Mouse (Mus musculus) midbrain, embryonic 13.5 days (tissue): Measurements from ENCODE around the gene Ica1. TPM values are rescaled to one million over a fixed set of nuclear protein-coding genes. Genes with fewer than 3 reads are reported as not detected.

Source experiments
- ATAC-seq: fragments of 200-750 bp; cut with Nextera tagmentation; 2 replicates; pipeline ENCODE4 v1.8.0; 2017; ENCODE audit warnings: mild to moderate bottlenecking, moderate TSS enrichment, moderate library complexity
- H3K27ac ChIP-seq: fragments of 300-500 bp; sonication (generic); 2 replicates; pipeline ENCODE4 v1.5.1; 2015; ENCODE audit warnings: inconsistent platforms, mild to moderate bottlenecking, moderate library complexity
- H3K27me3 ChIP-seq: fragments of 300-500 bp; sonication (generic); 2 replicates; pipeline ENCODE4 v1.6.1; 2015; ENCODE audit warnings: mild to moderate bottlenecking, inconsistent platforms
- H3K36me3 ChIP-seq: fragments of 300-500 bp; sonication (generic); 2 replicates; pipeline ENCODE4 v1.6.1; 2015; ENCODE audit warnings: mild to moderate bottlenecking, inconsistent platforms
- H3K4me1 ChIP-seq: fragments of 300-500 bp; sonication (generic); replicated peaks from 2 replicates; pipeline ENCODE4 v1.6.1; 2015; ENCODE audit warnings: inconsistent platforms
- H3K4me2 ChIP-seq: fragments of 300-500 bp; sonication (generic); replicated peaks from 2 replicates; pipeline ENCODE4 v1.6.1; 2015; ENCODE audit warnings: moderate library complexity, mild to moderate bottlenecking, inconsistent platforms
- H3K4me3 ChIP-seq: fragments of 300-500 bp; sonication (generic); replicated peaks from 2 replicates; pipeline ENCODE4 v1.5.1; 2015; ENCODE audit warnings: mild to moderate bottlenecking, inconsistent platforms
- H3K9ac ChIP-seq: fragments of 300-500 bp; sonication (generic); replicated peaks from 2 replicates; pipeline ENCODE4 v1.6.1; 2015; ENCODE audit warnings: mild to moderate bottlenecking, inconsistent platforms
- H3K9me3 ChIP-seq: fragments of 300-500 bp; sonication (generic); 2 replicates; pipeline ENCODE4 v1.6.1; 2016; ENCODE audit warnings: mild to moderate bottlenecking, inconsistent platforms
- WGBS: fragments of 180-500 bp; shearing (Covaris S2); methylation state at CpG from one replicate; pipeline ENCODE4 v1.1.7; 2015; 5-methylcytosine and 5-hydroxymethylcytosine counted together
- polyA plus RNA-seq: library from polyadenylated mRNA; unstranded; fragments of >200 nt; fragmentation: Nextera tagmentation; extraction: Ambion mirVana; gene quantifications from 2 replicates; pipeline ENCODE4 v1.2.1, GENCODE M21; 2015

Ica1 gene
- polyA plus RNA-seq, result 36.9 and 37.2 TPM in 2 replicates

- no peak for ATAC-seq
- Histone ChIP-seq H3K9ac (peak within 1 kb of the TSS; percentile 85), H3K4me3 (peak within 1 kb of the TSS; percentile 74), H3K27me3 (0 out of 2 replicates have a peak, but pooled peaks cover 6% of the 10 kb centered on the region), H3K27ac (peak within 1 kb of the TSS; percentile 68), H3K9me3 (no peaks in the 10 kb centered on the region), H3K4me1 (peaks cover 10% of the 10 kb centered on the region), H3K36me3 (no peaks in the 10 kb centered on the region), H3K4me2 (peak within 1 kb of the TSS; percentile 76)
- 3% methylated on average over 16 of the region's 16 CpGs for WGBS
These were observed at the start of gene Ica1 for GRCm38 (mm10) chr6:8778296-8778649. Gene Ica1 (minus strand): TSS chr6:8778488.

- H3K27ac ChIP-seq, result no peak overlapping the region
These were observed 41.6 kb upstream of the Ica1 start for GRCm38 (mm10) chr6:8819866-8820265.

GRCm38 (mm10) chr6:8814332-8815002, 36.2 kb upstream of the Ica1 start:
- Histone ChIP-seq H3K9ac (no peak overlapping the region), H3K4me2 (no peak overlapping the region), H3K27ac (no peak overlapping the region), H3K27me3 (no peaks in the 10 kb centered on the region), H3K4me1 (no peaks in the 10 kb centered on the region), H3K36me3 (no peaks in the 10 kb centered on the region), H3K9me3 (no peaks in the 10 kb centered on the region), H3K4me3 (no peak overlapping the region)
- 87% methylated on average over 6 of the region's 6 CpGs for WGBS
- ATAC-seq, result no peak

More at GRCm38 (mm10) chr6:8819866-8820265, 41.6 kb upstream of the Ica1 start:
- H3K9ac ChIP-seq, result no peak overlapping the region
- H3K9me3 ChIP-seq, result no peaks in the 10 kb centered on the region
- no peak overlapping the region for H3K4me2 ChIP-seq
- H3K4me1 ChIP-seq, result no peaks in the 10 kb centered on the region
- no peaks in the 10 kb centered on the region for H3K36me3 ChIP-seq
- H3K4me3 ChIP-seq, result no peak overlapping the region
- ATAC-seq, result no peak
- WGBS, result 85% methylated on average over 2 of the region's 2 CpGs
- no peaks in the 10 kb centered on the region for H3K27me3 ChIP-seq

GRCm38 (mm10) chr6:8802561-8803150, 24.4 kb upstream of the Ica1 start:
- 78% methylated on average over 3 of the region's 3 CpGs for WGBS
- no peaks in the 10 kb centered on the region for H3K4me1 ChIP-seq
- H3K9ac ChIP-seq, result no peak overlapping the region
- no peaks in the 10 kb centered on the region for H3K27me3 ChIP-seq
- H3K9me3 ChIP-seq, result no peaks in the 10 kb centered on the region
- no peak overlapping the region for H3K27ac ChIP-seq
- H3K36me3 ChIP-seq, result no peaks in the 10 kb centered on the region
- no peak for ATAC-seq
- no peak overlapping the region for H3K4me2 ChIP-seq
- no peak overlapping the region for H3K4me3 ChIP-seq

GRCm38 (mm10) chr6:8792385-8792784, 14.1 kb upstream of the Ica1 start:
- ATAC-seq, result no peak
- 96% methylated on average over 5 of the region's 5 CpGs for WGBS
- H3K27me3 ChIP-seq, result no peaks in the 10 kb centered on the region

GRCm38 (mm10) chr6:8791781-8792180, 13.5 kb upstream of the Ica1 start:
- Histone ChIP-seq H3K9me3 (no peaks in the 10 kb centered on the region), H3K4me3 (no peak overlapping the region), H3K9ac (no peak overlapping the region), H3K27me3 (no peaks in the 10 kb centered on the region), H3K4me1 (no peaks in the 10 kb centered on the region), H3K4me2 (no peak overlapping the region), H3K36me3 (no peaks in the 10 kb centered on the region), H3K27ac (no peak overlapping the region)
- ATAC-seq, result no peak
- 69% methylated on average over 3 of the region's 3 CpGs for WGBS

More at GRCm38 (mm10) chr6:8792385-8792784, 14.1 kb upstream of the Ica1 start:
- H3K27ac ChIP-seq, result no peak overlapping the region
- no peak overlapping the region for H3K4me3 ChIP-seq
- no peaks in the 10 kb centered on the region for H3K36me3 ChIP-seq
- H3K4me1 ChIP-seq, result no peaks in the 10 kb centered on the region
- no peak overlapping the region for H3K9ac ChIP-seq
- no peak overlapping the region for H3K4me2 ChIP-seq
- H3K9me3 ChIP-seq, result no peaks in the 10 kb centered on the region

GRCm38 (mm10) chr6:8780618-8781017, 2.3 kb upstream of the Ica1 start:
- no peaks in the 10 kb centered on the region for H3K36me3 ChIP-seq
- no peaks in the 10 kb centered on the region for H3K9me3 ChIP-seq
- H3K4me1 ChIP-seq, result peaks cover 10% of the 10 kb centered on the region
- no peak overlapping the region for H3K4me3 ChIP-seq
- no peak for ATAC-seq
- H3K27ac ChIP-seq, result no peak overlapping the region
- H3K4me2 ChIP-seq, result no peak overlapping the region
- H3K9ac ChIP-seq, result no peak overlapping the region
- H3K27me3 ChIP-seq, result 0 out of 2 replicates have a peak, but pooled peaks cover 6% of the 10 kb centered on the region

- peak; percentile 98 for ATAC-seq
- peak overlapping the region; percentile 76 for H3K4me2 ChIP-seq
- peaks cover 10% of the 10 kb centered on the region for H3K4me1 ChIP-seq
- peak overlapping the region; percentile 74 for H3K4me3 ChIP-seq
- no peaks in the 10 kb centered on the region for H3K36me3 ChIP-seq
- H3K9me3 ChIP-seq, result no peaks in the 10 kb centered on the region
- 0 out of 2 replicates have a peak, but pooled peaks cover 6% of the 10 kb centered on the region for H3K27me3 ChIP-seq
- WGBS, result under 1% methylated on average over 69 of the region's 69 CpGs
- H3K9ac ChIP-seq, result peak overlapping the region; percentile 85
- H3K27ac ChIP-seq, result peak overlapping the region; percentile 68
These were observed 635 bp downstream of the Ica1 start for GRCm38 (mm10) chr6:8777411-8778295.

GRCm38 (mm10) chr6:8771539-8771938, 6.7 kb downstream of the Ica1 start:
- no peaks in the 10 kb centered on the region for H3K9me3 ChIP-seq
- no peak overlapping the region for H3K27ac ChIP-seq
- H3K9ac ChIP-seq, result no peak overlapping the region
- ATAC-seq, result no peak
- H3K36me3 ChIP-seq, result no peaks in the 10 kb centered on the region
- no peak overlapping the region for H3K4me2 ChIP-seq
- H3K27me3 ChIP-seq, result no peaks in the 10 kb centered on the region
- no peaks in the 10 kb centered on the region for H3K4me1 ChIP-seq
- 90% methylated on average over 7 of the region's 7 CpGs for WGBS
- no peak overlapping the region for H3K4me3 ChIP-seq

- Histone ChIP-seq H3K9ac (no peak overlapping the region), H3K4me1 (no peaks in the 10 kb centered on the region), H3K4me2 (no peak overlapping the region), H3K9me3 (no peaks in the 10 kb centered on the region), H3K36me3 (no peaks in the 10 kb centered on the region), H3K27me3 (no peaks in the 10 kb centered on the region), H3K4me3 (no peak overlapping the region), H3K27ac (0 out of 2 replicates have a peak overlapping the region, but pooled peaks have one; percentile 17)
- 85% methylated on average over 10 of the region's 10 CpGs for WGBS
- no peak for ATAC-seq
These were observed 7.9 kb downstream of the Ica1 start for GRCm38 (mm10) chr6:8770341-8770740.

- Histone ChIP-seq H3K36me3 (no peaks in the 10 kb centered on the region), H3K27ac (no peak overlapping the region), H3K9me3 (no peaks in the 10 kb centered on the region), H3K9ac (no peak overlapping the region), H3K4me1 (no peaks in the 10 kb centered on the region), H3K4me3 (no peak overlapping the region), H3K27me3 (no peaks in the 10 kb centered on the region), H3K4me2 (no peak overlapping the region)
- ATAC-seq, result peak; percentile 24; the same call in 1 of the 2 replicates
- 78% methylated on average over 6 of the region's 6 CpGs for WGBS
These were observed 8.5 kb downstream of the Ica1 start for GRCm38 (mm10) chr6:8769803-8770202.

GRCm38 (mm10) chr6:8766652-8767051, 11.6 kb downstream of the Ica1 start:
- Histone ChIP-seq H3K4me1 (no peaks in the 10 kb centered on the region), H3K9ac (no peak overlapping the region), H3K9me3 (no peaks in the 10 kb centered on the region), H3K4me3 (no peak overlapping the region), H3K27me3 (no peaks in the 10 kb centered on the region), H3K4me2 (no peak overlapping the region), H3K27ac (no peak overlapping the region), H3K36me3 (no peaks in the 10 kb centered on the region)
- no peak for ATAC-seq
- 92% methylated on average over 5 of the region's 5 CpGs for WGBS
